Mouse (Mus musculus): Measurements from ENCODE around the gene Erp27. TPM values are rescaled to one million over a fixed set of nuclear protein-coding genes. Genes with fewer than 3 reads are reported as not detected.

Erp27 gene
- polyA plus RNA-seq, 1 experiment from 2014 or later = 0.22 TPM

DNA sequence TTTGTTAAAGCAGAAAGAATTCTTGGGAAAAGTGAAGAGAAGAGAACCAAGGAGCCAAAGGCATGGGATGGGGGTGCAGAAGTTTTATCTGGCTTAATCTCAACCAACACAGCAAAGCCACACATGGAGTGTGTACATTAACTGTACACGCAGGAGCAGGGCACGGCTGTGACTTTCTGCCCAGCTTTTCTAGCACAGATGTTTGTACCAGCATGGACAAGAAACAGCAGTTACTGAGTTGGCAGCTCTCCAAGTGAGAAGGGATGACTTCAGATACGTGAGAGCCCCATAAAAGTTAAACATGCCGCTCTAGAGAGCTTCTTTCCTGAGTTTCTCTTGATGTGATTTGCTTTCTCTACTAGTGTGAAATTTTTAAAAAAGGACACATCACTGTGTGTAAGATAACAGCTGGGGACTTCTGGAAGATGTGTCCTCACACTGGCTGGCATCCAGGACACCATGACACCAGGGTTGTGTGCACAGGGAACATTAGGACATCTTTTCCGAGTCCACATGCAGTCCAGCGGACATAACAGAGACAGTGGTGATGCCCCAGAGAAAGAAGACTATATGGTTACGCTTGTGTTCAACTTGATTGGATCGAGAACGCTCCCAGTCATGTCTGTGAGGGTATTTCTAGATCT is 11.6 kb downstream of the Erp27 start:
- Histone ChIP-seq H3K4me3 (ENCODE audit: low read depth, low read length) (no peak overlapping the region), H3K36me3 (ENCODE audit: control insufficient read depth, insufficient read depth, low read length) (no peaks in the 10 kb centered on the region), H3K27me3 (replicated peaks; ENCODE audit: control insufficient read depth, insufficient read depth, low read length) (no peaks in the 10 kb centered on the region), H3K9ac (ENCODE audit: low read depth, low read length) (no peak overlapping the region), H3K9me3 (ENCODE audit: control insufficient read depth, low read length) (no peaks in the 10 kb centered on the region), H3K4me1 (ENCODE audit: control insufficient read depth, insufficient read depth, low read length) (peaks cover 27% of the 10 kb centered on the region), H3K4me2 (ENCODE audit: low read depth, low read length) (no peak overlapping the region), H3K27ac (replicated peaks; ENCODE audit: low read depth, low read length) (0 out of 2 replicates have a peak overlapping the region, but pooled peaks have one; percentile 25)
- DNase-seq (ENCODE audit: low spot score) = peak; percentile 89
- no peak for ATAC-seq (ENCODE audit: low read depth)
- 58% methylated on average over 9 of the region's 9 CpGs for WGBS

DNA sequence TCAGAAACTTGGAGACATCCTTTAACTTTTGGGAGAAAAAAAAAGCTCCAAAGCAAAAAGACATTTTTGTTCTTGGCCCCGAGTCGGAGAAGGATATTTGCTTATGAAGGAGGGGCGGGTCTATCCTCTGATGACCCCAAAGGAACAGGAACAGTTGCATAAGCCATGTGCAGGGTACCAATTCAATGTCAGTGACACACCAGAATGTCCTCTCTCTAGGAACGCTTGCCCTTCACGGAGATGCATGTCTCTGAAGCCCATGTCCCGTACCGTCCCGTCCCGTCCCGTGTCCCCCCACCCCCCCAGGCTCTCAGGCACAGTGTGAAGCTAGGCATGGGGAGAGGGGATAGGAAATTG is 15.1 kb downstream of the Erp27 start:
- no peak for ATAC-seq (ENCODE audit: low read depth)
- H3K36me3 ChIP-seq (ENCODE audit: control insufficient read depth, insufficient read depth, low read length) = no peaks in the 10 kb centered on the region
- no peaks in the 10 kb centered on the region for H3K27me3 ChIP-seq (replicated peaks; ENCODE audit: control insufficient read depth, insufficient read depth, low read length)
- peak overlapping the region; percentile 20; the same call in 1 of the 2 replicates for H3K4me2 ChIP-seq (ENCODE audit: low read depth, low read length)
- peaks cover 16% of the 10 kb centered on the region for H3K4me1 ChIP-seq (ENCODE audit: control insufficient read depth, insufficient read depth, low read length)
- no peak for DNase-seq (ENCODE audit: low spot score)
- 0 out of 2 replicates have a peak overlapping the region, but pooled peaks have one; percentile 17 for H3K27ac ChIP-seq (replicated peaks; ENCODE audit: low read depth, low read length)
- WGBS = 44% methylated on average over 10 of the region's 10 CpGs
- no peak overlapping the region for H3K4me3 ChIP-seq (ENCODE audit: low read depth, low read length)
- H3K9ac ChIP-seq (ENCODE audit: low read depth, low read length) = no peak overlapping the region
- no peaks in the 10 kb centered on the region for H3K9me3 ChIP-seq (ENCODE audit: control insufficient read depth, low read length)

DNA sequence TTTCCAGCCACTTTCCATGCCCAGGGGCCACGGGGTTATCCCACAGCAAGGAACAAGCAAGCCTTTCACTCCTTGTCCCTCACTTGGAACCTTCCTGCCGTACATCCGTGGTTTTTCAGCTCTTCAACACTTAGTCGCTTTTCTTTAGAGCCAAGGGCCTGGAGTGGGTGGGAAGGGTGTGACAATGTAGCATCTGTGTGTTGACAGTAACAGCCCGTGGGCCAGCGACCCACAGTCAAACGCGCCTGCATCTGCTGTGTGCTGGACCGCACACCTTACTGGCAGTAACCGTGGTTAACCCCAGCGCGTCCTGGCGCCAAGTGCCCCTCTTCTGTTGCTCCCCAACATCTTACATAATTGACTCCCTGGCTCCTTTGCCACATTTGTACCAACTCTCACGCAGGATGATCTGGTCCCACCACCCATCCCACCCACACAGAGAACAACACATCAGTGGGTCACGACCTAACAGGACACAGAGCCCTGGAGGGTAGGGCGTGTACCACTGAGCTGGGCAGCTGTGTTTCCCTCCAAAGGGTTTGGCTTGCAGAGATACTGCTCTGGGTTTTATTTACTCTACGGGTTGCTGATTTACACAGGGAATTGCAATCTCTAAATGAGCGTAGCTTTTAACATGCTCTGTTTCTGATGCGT is 15.6 kb downstream of the Erp27 start:
- Histone ChIP-seq H3K4me3 (ENCODE audit: low read depth, low read length) (no peak overlapping the region), H3K9ac (ENCODE audit: low read depth, low read length) (no peak overlapping the region), H3K36me3 (ENCODE audit: control insufficient read depth, insufficient read depth, low read length) (no peaks in the 10 kb centered on the region), H3K27me3 (replicated peaks; ENCODE audit: control insufficient read depth, insufficient read depth, low read length) (no peaks in the 10 kb centered on the region), H3K4me2 (ENCODE audit: low read depth, low read length) (no peak overlapping the region), H3K27ac (replicated peaks; ENCODE audit: low read depth, low read length) (peak overlapping the region; percentile 11; the same call in 1 of the 2 replicates), H3K4me1 (ENCODE audit: control insufficient read depth, insufficient read depth, low read length) (peaks cover 12% of the 10 kb centered on the region), H3K9me3 (ENCODE audit: control insufficient read depth, low read length) (no peaks in the 10 kb centered on the region)
- ATAC-seq (ENCODE audit: low read depth) (no peak), DNase-seq (ENCODE audit: low spot score) (no peak)
- WGBS = 63% methylated on average over 19 of the region's 19 CpGs

DNA sequence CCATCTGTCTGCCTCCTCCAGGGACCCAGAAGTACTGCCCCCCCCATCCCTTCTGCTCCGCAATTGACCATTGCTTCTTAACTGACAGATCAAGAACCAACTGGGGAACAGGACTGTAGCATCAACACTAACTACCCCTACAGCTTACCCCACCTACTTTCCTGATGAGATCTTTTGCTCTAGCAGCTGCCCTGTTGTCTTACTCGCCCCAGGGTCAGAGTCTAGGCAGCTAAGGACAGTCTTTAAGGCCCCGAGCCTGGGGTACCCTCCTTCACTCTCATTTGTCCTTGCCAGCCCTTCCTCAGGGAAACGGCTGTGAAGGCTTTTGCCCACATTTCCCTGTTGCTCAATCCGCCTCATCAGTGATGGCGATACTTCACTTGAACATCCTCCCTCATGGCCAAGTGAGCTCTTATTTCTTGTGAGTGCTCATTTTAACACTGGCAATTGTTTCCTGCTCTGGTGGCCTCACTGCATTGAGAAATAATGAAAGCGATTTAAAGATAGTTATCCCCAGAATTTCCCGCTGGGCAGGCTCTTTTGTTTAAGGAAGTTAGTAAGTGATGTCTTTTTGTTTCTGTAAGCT is 18.0 kb downstream of the Erp27 start:
- H3K9me3 ChIP-seq (ENCODE audit: control insufficient read depth, low read length) = no peaks in the 10 kb centered on the region
- no peak overlapping the region for H3K4me3 ChIP-seq (ENCODE audit: low read depth, low read length)
- ATAC-seq (ENCODE audit: low read depth) = no peak
- H3K4me2 ChIP-seq (ENCODE audit: low read depth, low read length) = no peak overlapping the region
- no peaks in the 10 kb centered on the region for H3K36me3 ChIP-seq (ENCODE audit: control insufficient read depth, insufficient read depth, low read length)
- no peak overlapping the region for H3K9ac ChIP-seq (ENCODE audit: low read depth, low read length)
- H3K27me3 ChIP-seq (replicated peaks; ENCODE audit: control insufficient read depth, insufficient read depth, low read length) = no peaks in the 10 kb centered on the region
- H3K27ac ChIP-seq (replicated peaks; ENCODE audit: low read depth, low read length) = no peak overlapping the region
- H3K4me1 ChIP-seq (ENCODE audit: control insufficient read depth, insufficient read depth, low read length) = 0 out of 2 replicates have a peak, but pooled peaks cover 3% of the 10 kb centered on the region
- no peak for DNase-seq (ENCODE audit: low spot score)
- WGBS = 68% methylated on average over 8 of the region's 8 CpGs

DNA sequence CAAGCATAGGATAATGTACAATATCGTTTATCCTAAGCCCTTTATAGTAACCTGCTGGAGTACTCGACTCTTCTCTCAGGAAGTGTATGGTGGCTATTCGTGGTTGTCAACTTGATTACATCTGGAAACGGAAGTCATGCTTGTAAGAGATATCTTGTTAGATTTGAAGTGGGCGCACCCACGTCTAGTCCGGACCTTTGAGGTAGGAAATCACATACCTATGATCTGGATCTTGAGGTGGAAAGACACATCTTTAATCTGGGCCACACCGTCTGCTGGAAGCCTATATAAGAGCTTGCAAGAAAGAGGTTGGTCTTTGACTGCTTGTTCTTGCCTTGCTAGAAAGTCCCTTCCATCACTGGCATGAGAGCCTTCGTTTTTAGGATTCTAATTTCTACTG is 19.5 kb downstream of the Erp27 start:
- no peak overlapping the region for H3K4me3 ChIP-seq (ENCODE audit: low read depth, low read length)
- no peaks in the 10 kb centered on the region for H3K9me3 ChIP-seq (ENCODE audit: control insufficient read depth, low read length)
- 85% methylated on average over 9 of the region's 9 CpGs for WGBS
- no peak overlapping the region for H3K9ac ChIP-seq (ENCODE audit: low read depth, low read length)
- no peaks in the 10 kb centered on the region for H3K27me3 ChIP-seq (replicated peaks; ENCODE audit: control insufficient read depth, insufficient read depth, low read length)
- no peaks in the 10 kb centered on the region for H3K36me3 ChIP-seq (ENCODE audit: control insufficient read depth, insufficient read depth, low read length)
- no peak for DNase-seq (ENCODE audit: low spot score)
- no peak for ATAC-seq (ENCODE audit: low read depth)
- H3K4me1 ChIP-seq (ENCODE audit: control insufficient read depth, insufficient read depth, low read length) = peaks cover 14% of the 10 kb centered on the region
- no peak overlapping the region for H3K4me2 ChIP-seq (ENCODE audit: low read depth, low read length)
- H3K27ac ChIP-seq (replicated peaks; ENCODE audit: low read depth, low read length) = no peak overlapping the region

DNA sequence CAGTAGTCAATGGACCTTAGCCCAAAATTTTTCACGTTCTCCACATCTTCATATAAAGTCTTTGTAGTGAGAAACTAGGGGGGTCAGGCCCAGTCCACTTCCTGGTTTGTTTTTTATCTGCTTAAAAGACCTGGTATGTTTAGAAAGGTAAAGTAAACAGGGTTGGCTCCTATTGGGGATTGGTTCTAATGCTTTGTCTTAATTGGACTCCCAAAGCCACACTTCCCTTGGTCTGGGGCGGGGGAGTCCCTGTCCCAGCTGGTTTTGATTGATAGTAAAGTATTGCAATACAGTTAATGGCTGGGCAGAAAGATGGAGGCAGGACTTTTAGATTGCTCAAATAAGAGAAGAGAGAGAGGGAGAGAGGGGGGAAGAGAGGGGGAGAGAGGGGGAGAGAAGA is 21.0 kb downstream of the Erp27 start:
- 70% methylated on average over 2 of the region's 2 CpGs for WGBS
- Histone ChIP-seq H3K9ac (ENCODE audit: low read depth, low read length) (no peak overlapping the region), H3K4me3 (ENCODE audit: low read depth, low read length) (no peak overlapping the region), H3K9me3 (ENCODE audit: control insufficient read depth, low read length) (no peaks in the 10 kb centered on the region), H3K27me3 (replicated peaks; ENCODE audit: control insufficient read depth, insufficient read depth, low read length) (no peaks in the 10 kb centered on the region), H3K4me1 (ENCODE audit: control insufficient read depth, insufficient read depth, low read length) (peaks cover 13% of the 10 kb centered on the region), H3K4me2 (ENCODE audit: low read depth, low read length) (no peak overlapping the region), H3K36me3 (ENCODE audit: control insufficient read depth, insufficient read depth, low read length) (no peaks in the 10 kb centered on the region), H3K27ac (replicated peaks; ENCODE audit: low read depth, low read length) (no peak overlapping the region)
- no peak for DNase-seq (ENCODE audit: low spot score)
- ATAC-seq (ENCODE audit: low read depth) = no peak

DNA sequence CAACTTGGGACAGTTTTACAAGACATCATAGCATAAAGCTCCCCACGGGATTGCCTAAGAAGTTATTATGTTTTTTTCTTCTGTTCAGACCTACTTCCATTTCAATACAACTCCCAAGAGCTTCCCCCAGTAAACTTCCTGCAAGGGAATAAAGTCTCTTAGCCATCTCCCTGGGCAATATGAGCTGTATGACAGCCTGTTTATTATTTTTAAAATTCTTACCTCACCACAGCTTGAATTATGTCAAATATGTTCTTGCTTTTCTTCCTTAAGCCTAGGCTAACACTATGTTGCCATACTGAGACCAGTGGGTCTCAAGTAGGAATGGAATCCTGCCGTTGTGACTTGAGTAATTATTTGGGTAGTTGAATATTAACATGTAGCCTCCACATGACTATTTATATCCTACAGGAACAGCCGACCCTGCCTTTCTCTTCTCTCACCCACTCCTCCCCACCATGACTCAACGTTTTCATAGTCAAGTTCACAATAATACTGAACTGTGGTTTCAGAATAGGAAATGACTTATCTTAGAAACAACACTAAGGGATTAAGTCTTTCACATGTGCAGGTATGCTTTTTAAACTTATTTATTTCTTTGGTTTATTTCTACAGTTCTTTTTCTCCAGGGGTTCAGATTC is 21.5 kb downstream of the Erp27 start:
- Histone ChIP-seq H3K4me3 (ENCODE audit: low read depth, low read length) (no peak overlapping the region), H3K9ac (ENCODE audit: low read depth, low read length) (no peak overlapping the region), H3K9me3 (ENCODE audit: control insufficient read depth, low read length) (no peaks in the 10 kb centered on the region), H3K4me1 (ENCODE audit: control insufficient read depth, insufficient read depth, low read length) (peaks cover 16% of the 10 kb centered on the region), H3K36me3 (ENCODE audit: control insufficient read depth, insufficient read depth, low read length) (no peaks in the 10 kb centered on the region), H3K4me2 (ENCODE audit: low read depth, low read length) (no peak overlapping the region), H3K27ac (replicated peaks; ENCODE audit: low read depth, low read length) (no peak overlapping the region), H3K27me3 (replicated peaks; ENCODE audit: control insufficient read depth, insufficient read depth, low read length) (no peaks in the 10 kb centered on the region)
- 66% methylated on average over 4 of the region's 4 CpGs for WGBS
- ATAC-seq (ENCODE audit: low read depth) (no peak), DNase-seq (ENCODE audit: low spot score) (no peak)

DNA sequence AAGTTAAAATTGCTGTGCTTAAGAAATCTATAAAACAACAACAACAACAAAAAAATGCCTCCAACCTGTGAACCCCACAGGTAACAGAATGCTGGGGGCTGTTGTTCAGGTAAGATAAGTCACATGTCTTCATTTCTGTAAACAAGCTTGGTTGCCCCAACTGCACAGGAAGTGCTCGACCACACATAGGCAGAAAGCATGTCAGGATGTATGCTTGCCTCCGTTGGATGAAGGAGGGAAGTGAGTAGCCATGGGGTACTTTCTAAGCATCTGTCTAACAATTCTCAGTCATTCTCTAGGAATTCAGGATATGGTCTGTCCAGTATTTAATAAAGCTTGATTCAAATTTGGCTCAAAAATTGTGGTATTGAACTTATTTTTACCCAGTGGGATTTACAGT is 23.0 kb downstream of the Erp27 start:
- no peak overlapping the region for H3K9ac ChIP-seq (ENCODE audit: low read depth, low read length)
- WGBS = 70% methylated on average over 2 of the region's 2 CpGs
- no peak for DNase-seq (ENCODE audit: low spot score)
- no peaks in the 10 kb centered on the region for H3K9me3 ChIP-seq (ENCODE audit: control insufficient read depth, low read length)
- no peak overlapping the region for H3K4me3 ChIP-seq (ENCODE audit: low read depth, low read length)
- no peaks in the 10 kb centered on the region for H3K27me3 ChIP-seq (replicated peaks; ENCODE audit: control insufficient read depth, insufficient read depth, low read length)
- H3K4me2 ChIP-seq (ENCODE audit: low read depth, low read length) = no peak overlapping the region
- no peak overlapping the region for H3K27ac ChIP-seq (replicated peaks; ENCODE audit: low read depth, low read length)
- H3K4me1 ChIP-seq (ENCODE audit: control insufficient read depth, insufficient read depth, low read length) = peaks cover 29% of the 10 kb centered on the region
- H3K36me3 ChIP-seq (ENCODE audit: control insufficient read depth, insufficient read depth, low read length) = no peaks in the 10 kb centered on the region
- no peak for ATAC-seq (ENCODE audit: low read depth)

Data from embryonic facial prominence, embryonic 14.5 days (tissue).